ENCODE assay signal across 19 mouse cellular contexts in the genomic region with DNA sequence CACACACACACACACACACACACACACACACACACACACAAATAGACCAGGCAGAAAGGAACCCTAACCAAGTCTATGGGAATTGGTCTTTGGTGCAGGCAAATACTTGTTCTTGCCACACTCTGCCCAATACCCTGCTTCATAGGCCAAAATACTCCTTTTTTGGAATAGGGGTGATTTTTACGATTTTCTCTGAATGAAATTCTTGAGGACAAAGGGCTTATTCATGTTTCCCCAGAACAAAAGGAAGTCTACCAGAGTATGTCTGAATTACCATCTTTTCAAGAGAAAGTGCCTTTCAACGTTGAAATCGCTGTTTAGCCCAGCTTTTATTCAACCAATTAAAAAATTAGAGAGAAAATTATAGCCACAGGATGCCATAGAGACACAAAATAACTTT.
DNase-seq lines count a peak whose midpoint lies in the region; ATAC-seq and TF ChIP-seq lines count a peak whose summit lies in the region.
"Had no signal": no experiment of that assay in that cellular context is flagged by ENCODE, and none has a peak within 500 bp of the region (broad histone marks: within the 10 kb centered on the region; RNA-seq: fewer than 3 reads in every experiment).

No protein-coding gene starts in this region.

- ATAC-seq in hindbrain, embryonic 14.5 days (ENCODE audit: low FRiP score), result no peak
- ATAC-seq in neural tube, embryonic 15.5 days (ENCODE audit: low FRiP score), result no peak
- ATAC-seq: activated CD4-positive, CD25-positive, alpha-beta regulatory T cell, adult 4 months; forebrain, embryonic 13.5 days; forebrain, embryonic 16.5 days; Patski had no signal

- no peak overlapping the region for H3K4me3 ChIP-seq in hindbrain, embryonic 10.5 days
- no peak overlapping the region for H3K4me3 ChIP-seq in hindbrain, embryonic 14.5 days (replicated peaks; ENCODE audit: low read length)
- no peak overlapping the region for H3K4me3 ChIP-seq in neural tube, embryonic 15.5 days (replicated peaks)
- H3K4me3 ChIP-seq: embryonic facial prominence, embryonic 13.5 days; embryonic facial prominence, embryonic 15.5 days; erythroblast, embryonic 14.5 days; forebrain, embryonic 13.5 days had no signal

- no peak overlapping the region for H3K4me2 ChIP-seq in hindbrain, embryonic 14.5 days (replicated peaks)
- H3K4me2 ChIP-seq in neural tube, embryonic 15.5 days, result no peak overlapping the region
- H3K4me2 ChIP-seq: embryonic facial prominence, embryonic 13.5 days; embryonic facial prominence, embryonic 15.5 days; forebrain, embryonic 13.5 days had no signal

- no peaks in the 10 kb centered on the region for H3K27me3 ChIP-seq in hindbrain, embryonic 10.5 days (ENCODE audit: insufficient read depth, poor library complexity, severe bottlenecking)
- no peaks in the 10 kb centered on the region for H3K27me3 ChIP-seq in hindbrain, embryonic 14.5 days (ENCODE audit: control insufficient read depth, insufficient read depth, low read length)
- no peaks in the 10 kb centered on the region for H3K27me3 ChIP-seq in neural tube, embryonic 15.5 days (replicated peaks)
- H3K27me3 ChIP-seq: embryonic facial prominence, embryonic 13.5 days; embryonic facial prominence, embryonic 15.5 days; forebrain, embryonic 13.5 days; Patski had no signal

- peak; percentile 23 for DNase-seq in embryo, embryonic 11 days
- no peak for DNase-seq in embryo, embryonic 10 days (ENCODE audit: low spot score)
- DNase-seq in hindbrain, embryonic 10.5 days (ENCODE audit: low spot score), result no peak
- no peak for DNase-seq in hindbrain, embryonic 14.5 days (ENCODE audit: low spot score)
- DNase-seq in Muller cell, postnatal 12 days (ENCODE audit: inconsistent ontology term), result peak; percentile 89
- DNase-seq in brain, embryonic 14.5 days (ENCODE audit: low read depth), result peak; percentile 59
- DNase-seq: cerebellum, adult 11 months; cerebellum, adult 18-20 months; cerebellum, adult 8-10 months; cerebellum, adult 9-11 months; cerebellum, postnatal 36 days had no signal

- H3K9me3 ChIP-seq in hindbrain, embryonic 10.5 days, result no peaks in the 10 kb centered on the region
- H3K9me3 ChIP-seq in hindbrain, embryonic 14.5 days (ENCODE audit: control insufficient read depth, low read length), result no peaks in the 10 kb centered on the region
- no peaks in the 10 kb centered on the region for H3K9me3 ChIP-seq in neural tube, embryonic 15.5 days (replicated peaks)
- H3K9me3 ChIP-seq: embryonic facial prominence, embryonic 13.5 days; embryonic facial prominence, embryonic 15.5 days; forebrain, embryonic 13.5 days had no signal

- no peak for TF ChIP-seq CTCF in brain, embryonic 14.5 days (IDR thresholded peaks at IDR 0.05; ENCODE audit: borderline replicate concordance, extremely low read depth, insufficient read depth, insufficient read length)

- TF ChIP-seq POLR2A in brain, embryonic 14.5 days (IDR thresholded peaks at IDR 0.05; ENCODE audit: borderline replicate concordance, extremely low read depth, insufficient read depth, insufficient read length, poor library complexity, severe bottlenecking), result no peak

- no peak overlapping the region for H3K9ac ChIP-seq in hindbrain, embryonic 14.5 days
- H3K9ac ChIP-seq in neural tube, embryonic 15.5 days (replicated peaks), result no peak overlapping the region
- H3K9ac ChIP-seq: embryonic facial prominence, embryonic 13.5 days; embryonic facial prominence, embryonic 15.5 days; forebrain, embryonic 13.5 days had no signal

- no peaks in the 10 kb centered on the region for H3K36me3 ChIP-seq in hindbrain, embryonic 10.5 days
- H3K36me3 ChIP-seq in hindbrain, embryonic 14.5 days (replicated peaks; ENCODE audit: control insufficient read depth, insufficient read depth), result no peaks in the 10 kb centered on the region
- H3K36me3 ChIP-seq in neural tube, embryonic 15.5 days, result no peaks in the 10 kb centered on the region
- H3K36me3 ChIP-seq: embryonic facial prominence, embryonic 13.5 days; embryonic facial prominence, embryonic 15.5 days had no signal

- H3K27ac ChIP-seq in hindbrain, embryonic 10.5 days, result 0 out of 2 replicates have a peak overlapping the region, but pooled peaks have one; percentile 41
- H3K27ac ChIP-seq in hindbrain, embryonic 14.5 days, result no peak overlapping the region
- no peak overlapping the region for H3K27ac ChIP-seq in neural tube, embryonic 15.5 days (replicated peaks)
- H3K27ac ChIP-seq: embryonic facial prominence, embryonic 13.5 days; embryonic facial prominence, embryonic 15.5 days; forebrain, embryonic 13.5 days had no signal

- 31% methylated on average over 3 of the region's 3 CpGs for WGBS in hindbrain, embryonic 10.5 days
- WGBS in hindbrain, embryonic 14.5 days, result 20% methylated on average over 3 of the region's 3 CpGs
- 17% methylated on average over 3 of the region's 3 CpGs for WGBS in neural tube, embryonic 15.5 days

- H3K4me1 ChIP-seq in hindbrain, embryonic 10.5 days (replicated peaks), result peaks cover 13% of the 10 kb centered on the region; the same call in 1 of the 2 replicates
- no peaks in the 10 kb centered on the region for H3K4me1 ChIP-seq in hindbrain, embryonic 14.5 days (replicated peaks; ENCODE audit: control insufficient read depth, insufficient read depth, low read length)
- H3K4me1 ChIP-seq in neural tube, embryonic 15.5 days, result no peaks in the 10 kb centered on the region
- H3K4me1 ChIP-seq: embryonic facial prominence, embryonic 15.5 days had no signal

Comparison
In these comparisons a context has a peak if more than half of its experiments do, and no peak if none do; other contexts are left out.
1. DNase-seq: peak in embryo, embryonic 11 days (single experiment), Muller cell, postnatal 12 days (single experiment) and brain, embryonic 14.5 days (single experiment); none in embryo, embryonic 10 days (single experiment), hindbrain, embryonic 10.5 days (single experiment) and hindbrain, embryonic 14.5 days (single experiment).